10 mouse cellular contexts compared by ENCODE assay signal in genomic region chr1:136130107-136130506, GRCm38 (mm10). TPM values are rescaled to one million over a fixed set of nuclear protein-coding genes. Genes with fewer than 3 reads are reported as not detected.
A peak's percentile ranks its signal among the peaks of the same experiment; 100 is the strongest.
DNase-seq lines count a peak whose midpoint lies in the region; ATAC-seq and TF ChIP-seq lines count a peak whose summit lies in the region.
"Had no signal": no experiment of that assay in that cellular context is flagged by ENCODE, and none has a peak within 500 bp of the region (broad histone marks: within the 10 kb centered on the region; RNA-seq: fewer than 3 reads in every experiment).

No protein-coding gene starts in this region.

- H3K27me3 ChIP-seq in embryonic facial prominence, embryonic 12.5 days: no peaks in the 10 kb centered on the region
- H3K27me3 ChIP-seq in hindbrain, postnatal 0 days (ENCODE audit: insufficient read depth, low read length): no peaks in the 10 kb centered on the region
- H3K27me3 ChIP-seq in midbrain, postnatal 0 days (ENCODE audit: insufficient read depth, low read length): no peaks in the 10 kb centered on the region
- H3K27me3 ChIP-seq: stomach, embryonic 15.5 days had no signal

- DNase-seq in lung, postnatal 10 days: peak; percentile 60
- DNase-seq in lung, postnatal 14 days: no peak
- peak; percentile 51 for DNase-seq in hindbrain, postnatal 0 days (ENCODE audit: low spot score)
- peak; percentile 38 for DNase-seq in midbrain, postnatal 0 days (ENCODE audit: low spot score)
- no peak for DNase-seq in yolk sac, embryonic 10.5 days (ENCODE audit: low spot score)
- no peak for DNase-seq in spleen, postnatal 14 days (ENCODE audit: low spot score in 2 of 2)

- no peak for ATAC-seq in embryonic facial prominence, embryonic 12.5 days (ENCODE audit: insufficient number of reproducible peaks, insufficient read depth, low FRiP score, low TSS enrichment)
- ATAC-seq in hindbrain, postnatal 0 days: no peak
- no peak for ATAC-seq in midbrain, postnatal 0 days (ENCODE audit: low FRiP score)
- ATAC-seq: activated CD4-positive, CD25-positive, alpha-beta regulatory T cell, adult 4 months had no signal

- H3K4me3 ChIP-seq in embryonic facial prominence, embryonic 12.5 days: peak overlapping the region; percentile 78; the same call in 1 of the 2 replicates
- 0 out of 2 replicates have a peak overlapping the region, but pooled peaks have one; percentile 77 for H3K4me3 ChIP-seq in hindbrain, postnatal 0 days (ENCODE audit: low read length)
- peak overlapping the region; percentile 77; the same call in 1 of the 2 replicates for H3K4me3 ChIP-seq in midbrain, postnatal 0 days (ENCODE audit: low read depth, low read length)

- H3K27ac ChIP-seq in embryonic facial prominence, embryonic 12.5 days: no peak overlapping the region
- H3K27ac ChIP-seq in hindbrain, postnatal 0 days: peak overlapping the region; percentile 96; the same call in 1 of the 2 replicates
- 0 out of 2 replicates have a peak overlapping the region, but pooled peaks have one; percentile 43 for H3K27ac ChIP-seq in midbrain, postnatal 0 days (ENCODE audit: low read depth, low read length)
- H3K27ac ChIP-seq: liver, embryonic 14.5 days had no signal

- 61% methylated on average over 3 of the region's 3 CpGs for WGBS in embryonic facial prominence, embryonic 12.5 days
- WGBS in hindbrain, postnatal 0 days: 32% methylated on average over 3 of the region's 3 CpGs
- 61% methylated on average over 3 of the region's 3 CpGs for WGBS in midbrain, postnatal 0 days

- no peak for TF ChIP-seq CTCF in hindbrain, postnatal 0 days (IDR thresholded peaks at IDR 0.05; ENCODE audit: low read depth)
- no peak for TF ChIP-seq CTCF in midbrain, postnatal 0 days (IDR thresholded peaks at IDR 0.05)

- H3K9ac ChIP-seq in embryonic facial prominence, embryonic 12.5 days: no peak overlapping the region
- peak overlapping the region; percentile 88; the same call in 1 of the 2 replicates for H3K9ac ChIP-seq in hindbrain, postnatal 0 days (replicated peaks; ENCODE audit: low read length)
- H3K9ac ChIP-seq in midbrain, postnatal 0 days (replicated peaks; ENCODE audit: low read length, poor library complexity, severe bottlenecking): peak overlapping the region; percentile 42; the same call in 1 of the 2 replicates
- H3K9ac ChIP-seq: liver, embryonic 14.5 days; stomach, embryonic 15.5 days had no signal

- H3K4me2 ChIP-seq in embryonic facial prominence, embryonic 12.5 days (replicated peaks): peak overlapping the region; percentile 78
- H3K4me2 ChIP-seq in hindbrain, postnatal 0 days (ENCODE audit: low read depth, low read length): peak overlapping the region; percentile 74
- peak overlapping the region; percentile 71 for H3K4me2 ChIP-seq in midbrain, postnatal 0 days (ENCODE audit: low read depth, low read length, poor library complexity, severe bottlenecking)

- no peaks in the 10 kb centered on the region for H3K36me3 ChIP-seq in embryonic facial prominence, embryonic 12.5 days
- no peaks in the 10 kb centered on the region for H3K36me3 ChIP-seq in hindbrain, postnatal 0 days (ENCODE audit: insufficient read depth, low read length)
- no peaks in the 10 kb centered on the region for H3K36me3 ChIP-seq in midbrain, postnatal 0 days (ENCODE audit: insufficient read depth, low read length)
- H3K36me3 ChIP-seq: stomach, embryonic 15.5 days had no signal

- H3K4me1 ChIP-seq in embryonic facial prominence, embryonic 12.5 days: peaks cover 67% of the 10 kb centered on the region
- H3K4me1 ChIP-seq in hindbrain, postnatal 0 days (ENCODE audit: insufficient read depth, low read length): peaks cover 34% of the 10 kb centered on the region
- H3K4me1 ChIP-seq in midbrain, postnatal 0 days (ENCODE audit: insufficient read depth, low read length): peaks cover 21% of the 10 kb centered on the region

- no peaks in the 10 kb centered on the region for H3K9me3 ChIP-seq in embryonic facial prominence, embryonic 12.5 days
- no peaks in the 10 kb centered on the region for H3K9me3 ChIP-seq in hindbrain, postnatal 0 days (ENCODE audit: low read length)
- no peaks in the 10 kb centered on the region for H3K9me3 ChIP-seq in midbrain, postnatal 0 days (ENCODE audit: low read length)
- H3K9me3 ChIP-seq: stomach, embryonic 15.5 days had no signal

RNA-seq across cellular contexts. Expression of gene Kif21b, which starts 1.1 kb away (rescaled TPM):
- 8.6 and 9.7 TPM in 2 replicates for polyA plus RNA-seq in embryonic facial prominence, embryonic 12.5 days (2016; fragmentation: Nextera tagmentation; extraction: Ambion mirVana)
- total RNA-seq in hindbrain, postnatal 0 days (2014; rRNA removed): 144 and 155 TPM in 2 replicates
- 22.6 and 26.8 TPM in 2 replicates for polyA plus RNA-seq in hindbrain, postnatal 0 days (2015; fragmentation: Nextera tagmentation; extraction: Ambion mirVana)
- total RNA-seq in midbrain, postnatal 0 days (2014; rRNA removed): 156 and 160 TPM in 2 replicates
- polyA plus RNA-seq in midbrain, postnatal 0 days (2015; fragmentation: Nextera tagmentation; extraction: Ambion mirVana): 28.1 and 32.1 TPM in 2 replicates

Comparison
In these comparisons a context has a peak if more than half of its experiments do, and no peak if none do; other contexts are left out.
1. DNase-seq: peak in lung, postnatal 10 days (single experiment), hindbrain, postnatal 0 days (single experiment) and midbrain, postnatal 0 days (single experiment); none in lung, postnatal 14 days (single experiment), yolk sac, embryonic 10.5 days (single experiment) and spleen, postnatal 14 days (0 of 2).
2. Peak in every context shown above with its lines, with median percentiles within 50 percentile points of each other: H3K4me2 ChIP-seq and H3K4me3 ChIP-seq.